Mouse (Mus musculus) adrenal gland, adult 8-10 months (tissue): ENCODE measurements around the gene Cmtr1. TPM values are rescaled to one million over a fixed set of nuclear protein-coding genes. Genes with fewer than 3 reads are reported as not detected.

Experiments used
- DNase-seq: peaks from one replicate; pipeline ENCODE4 v3.0.0; 2022
- total RNA-seq, 4 experiments: library from RNA; stranded (reverse); gene quantifications; 2 replicates each; pipeline ENCODE4 v1.2.4; 2022

The Cmtr1 gene
- total RNA-seq, 4 experiments from 2014 or later: 108 to 175 (median 150) TPM

DNA sequence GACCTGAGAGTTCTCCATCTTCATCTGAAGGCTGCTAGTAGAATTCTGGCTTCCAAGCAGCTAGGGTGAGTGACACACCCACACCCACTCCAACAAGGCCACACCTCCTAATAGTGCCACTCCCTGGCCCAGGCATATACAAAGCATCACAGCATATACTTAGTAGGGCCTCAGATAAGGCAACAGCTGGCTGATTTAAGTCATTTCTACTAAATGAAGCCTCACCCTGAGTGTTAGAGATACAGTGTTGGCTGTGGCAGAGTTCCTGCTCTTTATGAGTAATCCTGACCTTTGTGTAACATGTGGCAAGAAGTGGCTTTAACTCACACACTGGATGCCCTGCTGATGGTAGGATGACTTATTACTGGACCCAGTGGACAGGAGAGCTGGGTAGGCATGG, 9.5 kb downstream of the Cmtr1 start:
- DNase-seq: no peak

DNA sequence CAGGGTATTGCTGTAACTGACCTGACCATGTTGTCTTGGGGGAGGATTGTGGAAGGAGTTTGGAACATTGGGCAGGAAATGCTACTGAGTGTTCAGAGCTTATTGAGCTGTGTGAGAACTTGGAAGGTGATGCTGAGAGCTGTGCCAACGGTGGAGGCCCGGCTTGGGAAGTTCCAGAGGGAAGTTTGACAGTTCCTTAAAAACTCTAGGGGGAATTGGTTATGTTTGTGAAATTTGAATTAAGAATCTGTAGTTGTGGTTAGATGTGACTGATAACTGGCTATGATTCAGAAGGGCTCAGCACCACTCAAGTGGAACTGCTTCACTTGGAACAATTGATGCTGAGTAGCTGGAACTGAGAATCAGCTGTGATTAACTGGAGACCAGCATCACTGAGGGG, 10.6 kb downstream of the Cmtr1 start:
- no peak for DNase-seq

DNA sequence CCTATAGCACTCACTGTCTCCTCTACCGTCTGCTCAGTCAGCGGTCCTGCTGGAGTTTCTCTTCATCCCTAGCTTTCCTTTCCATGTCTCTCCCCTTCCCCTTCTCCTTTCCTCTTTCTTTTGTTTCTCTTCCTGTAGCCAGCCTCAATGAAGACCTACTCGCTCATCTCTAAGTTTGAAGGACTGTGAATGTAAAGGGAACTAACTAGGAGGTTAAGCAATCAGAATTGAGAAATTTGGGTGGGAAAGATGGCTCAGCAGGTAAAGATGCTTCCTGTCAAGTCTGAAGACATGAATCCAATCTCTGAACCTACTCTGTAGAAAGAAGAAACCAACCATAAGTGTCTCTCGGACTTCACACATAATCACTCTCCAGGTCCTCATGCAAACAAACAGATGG, 12.9 kb downstream of the Cmtr1 start:
- no peak for DNase-seq

GRCm38 (mm10) chr17:29678526-29678925, 18.1 kb downstream of the Cmtr1 start:
- no peak for DNase-seq

DNA sequence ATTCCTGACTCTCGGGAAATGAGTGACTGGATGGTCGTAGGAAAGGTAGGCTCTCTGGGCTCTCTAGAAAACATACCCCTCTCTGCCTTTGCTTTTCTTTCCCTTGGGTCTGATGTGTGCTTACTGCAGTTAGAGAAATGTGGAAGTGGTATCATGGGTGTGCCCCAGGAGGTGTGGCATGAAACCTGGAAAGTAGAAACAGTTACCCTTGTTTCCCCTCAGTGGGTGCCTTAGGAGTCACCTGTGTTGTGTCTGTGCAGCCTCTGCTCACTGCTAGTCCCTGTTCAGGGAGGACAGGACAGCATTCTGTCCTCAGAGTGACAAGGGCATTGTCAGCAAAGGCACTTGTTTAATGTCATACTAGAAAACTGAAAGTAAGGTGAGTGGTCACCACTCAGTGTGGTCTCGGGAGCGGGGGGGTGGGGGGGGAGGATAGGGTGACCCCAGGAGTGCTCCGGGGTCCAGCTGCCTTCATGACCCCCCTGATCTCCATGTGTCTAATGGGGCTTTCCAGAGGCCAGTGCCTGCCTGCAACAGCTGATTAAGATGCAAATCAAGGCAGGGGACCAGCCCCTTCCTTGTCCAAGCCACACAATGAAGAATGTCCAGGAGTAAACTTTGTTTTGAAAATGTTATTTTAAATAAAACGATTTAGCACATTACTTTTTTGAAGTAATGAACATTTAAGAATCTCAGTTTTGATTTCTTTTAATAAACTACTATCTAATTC, 18.8 kb downstream of the Cmtr1 start:
- DNase-seq: no peak

- no peak for DNase-seq
These were observed 19.8 kb downstream of the Cmtr1 start for GRCm38 (mm10) chr17:29680174-29680573.

GRCm38 (mm10) chr17:29680921-29681320, 20.5 kb downstream of the Cmtr1 start:
- no peak for DNase-seq

GRCm38 (mm10) chr17:29681669-29682068, 21.3 kb downstream of the Cmtr1 start:
- DNase-seq: no peak

DNA sequence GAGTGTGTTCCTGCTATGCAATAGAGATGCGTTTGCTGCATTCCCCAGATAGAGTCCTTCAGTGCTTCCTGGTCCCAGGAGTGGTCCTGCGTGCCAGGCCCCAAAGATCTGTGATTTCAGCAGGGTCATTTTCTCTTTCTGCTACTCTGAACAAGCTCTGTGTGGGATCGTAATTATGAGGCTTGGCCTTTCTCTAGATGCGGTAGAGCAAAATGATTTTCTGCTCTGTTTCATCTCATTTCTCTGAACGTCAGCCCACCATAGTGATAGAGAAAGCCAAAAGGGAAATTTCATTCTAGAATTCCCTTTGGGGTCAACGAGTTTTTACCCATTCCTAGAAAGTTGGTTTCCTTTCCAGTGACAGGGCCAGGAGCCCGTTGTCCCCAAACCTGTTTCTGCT, 21.9 kb downstream of the Cmtr1 start:
- DNase-seq: no peak

DNA sequence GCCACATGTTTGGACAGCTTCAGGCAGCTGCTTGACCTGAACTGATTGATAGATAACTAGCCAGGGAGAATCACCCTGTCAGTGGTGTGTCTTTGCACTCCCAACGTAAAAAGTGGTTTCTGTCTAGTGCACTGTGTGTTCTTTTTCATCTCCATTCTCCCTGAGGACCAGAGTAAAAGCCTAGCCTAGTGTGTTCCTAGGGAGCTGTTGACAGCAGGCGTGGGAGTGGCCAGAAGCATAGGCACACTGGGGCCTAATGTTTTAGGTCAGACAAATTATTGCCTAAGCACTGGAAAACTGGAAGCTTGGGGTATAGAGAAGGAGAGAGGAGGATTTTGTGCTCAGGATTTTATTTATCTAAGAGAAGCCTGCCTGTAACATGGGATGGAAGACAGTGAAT, 22.7 kb downstream of the Cmtr1 start:
- no peak for DNase-seq

DNA sequence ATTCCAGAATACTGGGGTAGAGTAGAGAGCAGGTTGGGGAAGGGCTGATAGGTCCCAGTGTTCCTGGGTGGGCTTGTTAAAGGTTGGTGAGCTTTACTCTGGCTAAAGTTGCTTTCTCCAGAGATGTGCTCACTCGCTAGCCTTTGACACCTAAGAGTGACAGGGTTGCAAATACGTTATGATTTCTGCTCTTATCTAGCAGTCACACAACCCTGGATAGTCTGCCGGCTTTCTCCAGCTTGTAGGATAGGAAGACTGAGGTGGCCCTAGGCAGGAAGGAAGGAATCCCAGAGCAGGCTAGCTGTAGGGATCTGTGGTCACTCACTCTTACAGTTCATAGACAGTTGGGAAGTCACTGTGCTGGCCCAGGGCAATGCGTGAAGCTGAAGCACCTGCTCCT, 23.9 kb downstream of the Cmtr1 start:
- no peak for DNase-seq

- no peak for DNase-seq
These were observed 26.4 kb downstream of the Cmtr1 start for GRCm38 (mm10) chr17:29686771-29687170.

DNA sequence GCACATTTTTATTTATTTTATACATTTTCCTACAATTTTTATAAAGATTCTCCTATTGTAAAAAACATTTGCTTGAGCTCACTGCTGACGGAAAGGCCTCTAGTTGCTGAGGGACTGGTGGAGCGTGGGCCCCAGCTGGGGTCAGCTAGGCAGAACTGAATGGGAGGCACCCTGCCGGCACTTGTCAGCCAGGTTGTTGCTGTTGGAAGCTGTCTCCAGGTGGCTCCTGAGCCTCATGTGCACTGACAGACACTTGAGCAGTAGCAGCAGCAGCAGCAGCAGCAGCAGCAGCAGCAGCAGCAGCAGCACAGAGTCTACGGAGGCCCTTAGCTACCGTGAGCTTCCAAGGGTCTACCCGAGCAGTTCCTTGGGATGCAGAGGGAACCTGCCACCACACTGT, 27.0 kb downstream of the Cmtr1 start:
- DNase-seq: no peak

- DNase-seq: no peak
These were observed 28.2 kb downstream of the Cmtr1 start for GRCm38 (mm10) chr17:29688610-29689009.

GRCm38 (mm10) chr17:29690257-29690656, 29.9 kb downstream of the Cmtr1 start:
- no peak for DNase-seq

DNA sequence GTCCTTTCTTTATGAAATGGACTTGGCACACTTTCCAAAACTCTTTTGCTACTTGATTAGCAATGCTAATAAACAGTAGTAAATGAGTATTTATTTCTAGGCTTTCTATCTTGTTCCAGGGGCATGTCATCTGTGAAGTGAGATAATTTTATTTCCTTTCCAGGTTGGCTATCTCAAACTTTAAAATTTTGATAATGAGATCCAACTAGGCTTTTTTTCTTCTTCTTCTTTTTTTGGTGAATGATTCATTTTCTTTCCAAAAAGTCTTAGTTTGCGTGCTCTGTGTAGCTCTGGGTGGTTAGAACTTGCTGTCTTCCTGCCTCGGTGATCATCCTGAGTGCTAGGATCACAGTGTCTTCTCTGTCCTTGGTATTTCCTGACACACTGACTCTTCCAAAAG, 32.4 kb downstream of the Cmtr1 start:
- no peak for DNase-seq

DNA sequence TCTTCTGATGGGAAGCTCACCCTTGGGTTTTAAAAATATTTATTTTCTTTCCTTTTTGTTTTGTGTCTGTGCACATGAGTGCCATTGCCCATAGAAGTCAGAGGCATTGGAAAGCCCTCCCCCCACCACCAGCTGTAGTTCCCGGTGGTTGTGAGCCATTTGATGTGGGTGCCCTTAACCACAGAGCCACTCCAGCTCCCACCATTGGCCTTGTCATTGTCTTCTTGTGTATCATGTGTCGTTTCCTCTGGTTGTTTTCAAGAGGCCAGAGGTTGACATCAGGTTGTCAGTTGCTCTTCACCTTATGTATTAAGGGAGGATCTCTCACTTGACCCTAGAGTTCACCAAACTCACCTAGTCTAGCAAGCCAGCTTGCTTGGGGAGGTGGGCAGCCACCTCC, 33.2 kb downstream of the Cmtr1 start:
- DNase-seq: no peak

GRCm38 (mm10) chr17:29694516-29694915, 34.1 kb downstream of the Cmtr1 start:
- no peak for DNase-seq

GRCm38 (mm10) chr17:29696940-29697339, 36.5 kb downstream of the Cmtr1 start:
- DNase-seq: no peak

DNA sequence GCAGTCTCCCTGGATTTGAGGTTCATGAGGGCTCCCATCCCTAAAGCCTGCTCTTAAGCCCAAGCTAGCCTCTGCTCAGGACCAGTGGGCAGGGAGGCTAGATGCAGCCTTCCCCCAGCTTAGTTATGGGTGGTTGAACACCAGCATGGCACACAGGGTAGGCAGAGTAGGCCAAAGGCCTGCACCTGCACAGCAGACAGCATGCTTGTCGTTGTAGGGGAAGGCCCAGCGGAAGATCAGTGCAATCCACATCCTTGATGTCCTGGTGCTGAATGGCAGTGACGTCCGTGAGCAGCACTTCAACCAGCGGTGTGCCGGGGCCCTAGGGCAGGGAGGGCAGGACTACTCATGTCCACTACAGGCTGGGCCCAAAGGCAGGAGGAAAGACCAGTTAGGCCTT, 38.0 kb downstream of the Cmtr1 start:
- DNase-seq: no peak

DNA sequence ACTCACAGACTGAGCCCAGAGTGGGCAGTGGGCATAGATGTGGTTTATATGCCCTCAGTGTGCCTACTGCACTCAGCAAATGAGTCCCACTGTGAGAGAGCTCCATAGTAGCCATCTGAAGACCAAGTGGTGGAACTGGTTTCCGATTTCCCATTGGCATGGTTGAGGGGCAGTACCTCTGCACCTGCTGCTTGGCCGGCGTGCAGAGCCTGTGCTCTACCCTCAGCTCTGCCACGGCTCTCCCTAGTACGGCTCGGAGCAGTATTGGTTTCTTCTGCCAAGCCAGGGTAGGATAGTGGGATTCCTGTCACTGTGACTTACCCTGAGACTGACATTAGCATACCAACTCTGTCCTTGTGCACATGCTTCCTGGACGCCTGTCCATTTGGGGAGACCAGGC, 40.2 kb downstream of the Cmtr1 start:
- no peak for DNase-seq

DNA sequence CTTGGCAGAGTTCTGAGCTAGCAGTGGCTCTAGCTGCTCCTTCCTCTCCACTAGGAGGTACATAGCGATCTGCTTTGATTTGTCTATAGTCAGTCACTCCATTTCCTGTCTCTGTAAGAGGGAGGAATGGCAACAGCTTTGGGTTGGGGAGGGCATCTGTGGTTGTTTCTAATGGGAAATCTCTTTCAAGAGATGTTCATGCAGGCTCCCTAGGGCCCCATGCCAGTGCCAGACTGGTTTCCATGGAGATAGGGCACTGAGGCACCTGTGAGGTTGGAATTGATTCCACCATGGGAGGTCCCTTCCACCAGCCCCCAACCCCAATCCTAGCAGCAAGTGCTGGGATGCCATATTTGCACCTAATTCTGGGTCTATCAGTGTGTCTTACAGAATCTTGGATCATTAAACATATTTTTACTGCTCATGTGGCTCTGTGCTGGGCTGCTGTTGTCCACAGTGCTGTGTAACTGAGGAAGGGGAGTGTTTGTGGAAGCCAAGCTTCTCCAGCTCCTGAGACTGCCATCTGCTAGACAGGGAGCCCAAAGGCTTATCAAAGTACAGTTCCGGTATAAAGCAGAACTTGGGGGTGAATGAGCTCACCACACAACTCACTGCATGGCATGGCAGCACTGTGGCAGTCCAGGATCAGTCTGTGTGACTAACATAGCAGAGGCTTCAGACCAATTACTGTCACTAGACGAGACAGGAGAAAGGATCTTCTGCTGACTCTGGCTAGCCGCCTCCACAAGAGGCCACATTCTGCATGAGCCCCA, 42.7 kb downstream of the Cmtr1 start:
- no peak for DNase-seq

GRCm38 (mm10) chr17:29704781-29705180, 44.4 kb downstream of the Cmtr1 start:
- DNase-seq: no peak

GRCm38 (mm10) chr17:29705881-29706280, 45.5 kb downstream of the Cmtr1 start:
- no peak for DNase-seq
